Mouse (Mus musculus) spleen, adult 2 months (tissue): ENCODE measurements around the gene Gm2974. TPM values are rescaled to one million over a fixed set of nuclear protein-coding genes. Genes with fewer than 3 reads are reported as not detected.
"Not testable (repeated sequence)": the region's sequence is repeated elsewhere in the genome, so short reads cannot be mapped to it uniquely, and the experiment has no call there.

Experiments
- DNase-seq, 2 experiments: peaks; one replicate each; pipeline versions ENCODE4 v3.0.0 to v3.0.0-alpha.2; 2012 to 2021; ENCODE audit warnings: low spot score in 2 of 2, low read depth in 1 of 2
- H3K27ac ChIP-seq: fragments of 200-500 bp; 2 replicates; pipeline ENCODE4 v1.5.1; 2012; ENCODE audit warnings: low read length, inconsistent platforms; ENCODE audit not compliant: insufficient read depth
- H3K27me3 ChIP-seq: fragments of 200-500 bp; 2 replicates; pipeline ENCODE4 v1.6.1; 2012; ENCODE audit warnings: mild to moderate bottlenecking, moderate library complexity, low read length, inconsistent platforms; ENCODE audit not compliant: control insufficient read depth, insufficient read depth
- H3K36me3 ChIP-seq: fragments of 200-500 bp; 2 replicates; pipeline ENCODE4 v1.6.1; 2012; ENCODE audit warnings: mild to moderate bottlenecking, low read length, inconsistent platforms; ENCODE audit not compliant: control insufficient read depth, insufficient read depth
- H3K4me1 ChIP-seq: fragments of 200-500 bp; 2 replicates; pipeline ENCODE4 v1.6.1; 2011; ENCODE audit warnings: inconsistent platforms; ENCODE audit not compliant: control insufficient read depth, insufficient read depth, insufficient read length
- H3K4me3 ChIP-seq: fragments of 200-500 bp; 2 replicates; pipeline ENCODE4 v1.5.1; 2011; ENCODE audit warnings: mild to moderate bottlenecking, inconsistent platforms; ENCODE audit not compliant: insufficient read depth, insufficient read length; ENCODE audit errors: extremely low read depth
- WGBS: fragments of 180-500 bp; shearing (Covaris S2); methylation state at CpG from one replicate; pipeline ENCODE4 v1.1.7; 2018; 5-methylcytosine and 5-hydroxymethylcytosine counted together
- polyA plus RNA-seq: library from polyadenylated mRNA; depleted of rRNA; stranded (reverse); fragments of >200 nt; gene quantifications from 2 replicates; pipeline ENCODE4 v1.2.3, GENCODE M21; 2012; rRNA removed

The Gm2974 gene
- polyA plus RNA-seq = not detected in 2 replicates

GRCm38 (mm10) chr14:4182491-4183210 lies at the start of gene Gm2974:
Gene Gm2974 (plus strand): TSS chr14:4182576.
- not testable (repeated sequence) for H3K4me1 ChIP-seq, H3K36me3 ChIP-seq, H3K27me3 ChIP-seq, H3K4me3 ChIP-seq, H3K27ac ChIP-seq
- DNase-seq = peak in 1 of 2 experiments; percentile 3
- 24% methylated on average over 29 of the region's 59 CpGs for WGBS

- not testable (repeated sequence) for H3K36me3 ChIP-seq, H3K4me3 ChIP-seq, H3K27me3 ChIP-seq, H3K4me1 ChIP-seq, H3K27ac ChIP-seq, DNase-seq
- WGBS = 83% methylated on average over 4 of the region's 4 CpGs
Measured at GRCm38 (mm10) chr14:4141646-4142045, 40.7 kb upstream of the Gm2974 start.

- H3K27ac ChIP-seq, DNase-seq, H3K36me3 ChIP-seq, H3K27me3 ChIP-seq, H3K4me1 ChIP-seq, H3K4me3 ChIP-seq: not testable (repeated sequence)
- 83% methylated on average over 1 of the region's 2 CpGs for WGBS
Measured at GRCm38 (mm10) chr14:4164730-4165129, 17.6 kb upstream of the Gm2974 start, which contains the start of gene Gm3127. Gene Gm3127 (plus strand): TSS chr14:4165030.

- not testable (repeated sequence) for H3K27me3 ChIP-seq, H3K36me3 ChIP-seq, DNase-seq, H3K4me3 ChIP-seq, H3K27ac ChIP-seq, H3K4me1 ChIP-seq
- whole genome bisulfite sequencing = 15% methylated on average over 14 of the region's 14 CpGs
Measured at GRCm38 (mm10) chr14:4182030-4182429, 346 bp upstream of the Gm2974 start.

- H3K27ac ChIP-seq, H3K4me3 ChIP-seq, H3K27me3 ChIP-seq, DNase-seq, H3K4me1 ChIP-seq, H3K36me3 ChIP-seq: not testable (repeated sequence)
- WGBS = 21% methylated on average over 6 of the region's 10 CpGs
Measured at GRCm38 (mm10) chr14:4183375-4183774, 999 bp downstream of the Gm2974 start.

- not testable (repeated sequence) for H3K36me3 ChIP-seq, H3K27me3 ChIP-seq, H3K27ac ChIP-seq, H3K4me3 ChIP-seq, DNase-seq, H3K4me1 ChIP-seq
- WGBS = no CpG with 5 or more reads among the region's 2 CpGs
Measured at GRCm38 (mm10) chr14:4249331-4249730, 67.0 kb downstream of the Gm2974 start, which contains the start of gene Gm3138. Gene Gm3138 (plus strand): TSS chr14:4249631.

Other genes with a start within 250 kb of the Gm2974 start
- not detected in 2 replicates for gene Gm3095, start 219.0 kb upstream of the Gm2974 start, polyA plus RNA-seq
- gene Gm3099, start 184.2 kb upstream of the Gm2974 start, polyA plus RNA-seq = not detected in 2 replicates
- gene Gm5796, start 158.6 kb upstream of the Gm2974 start, polyA plus RNA-seq = 0.05 TPM in 1 of 2 replicates, not detected in the other
- gene Gm3115, start 98.5 kb upstream of the Gm2974 start, polyA plus RNA-seq = not detected in 2 replicates
- gene Gm8108, start 72.0 kb upstream of the Gm2974 start, polyA plus RNA-seq = not detected in 2 replicates
- gene Gm3127, start 17.5 kb upstream of the Gm2974 start, polyA plus RNA-seq = not detected in 2 replicates
- not detected in 2 replicates for gene Gm3138, start 67.1 kb downstream of the Gm2974 start, polyA plus RNA-seq
- gene Gm3149, start 134.7 kb downstream of the Gm2974 start, polyA plus RNA-seq = not detected in 2 replicates
- not detected in 2 replicates for gene 2610042L04Rik, start 152.2 kb downstream of the Gm2974 start, polyA plus RNA-seq
- gene Gm3159, start 214.9 kb downstream of the Gm2974 start, polyA plus RNA-seq = not detected in 2 replicates
- 0.05 TPM in 1 of 2 replicates, not detected in the other for gene Gm3164, start 232.9 kb downstream of the Gm2974 start, polyA plus RNA-seq
- not detected in 2 replicates for gene Gm3173, start 248.4 kb downstream of the Gm2974 start, polyA plus RNA-seq